Mouse (Mus musculus): ENCODE measurements around the gene Sptan1.
"Not testable (repeated sequence)": the region's sequence is repeated elsewhere in the genome, so short reads cannot be mapped to it uniquely, and the experiment has no call there.

The Sptan1 gene

DNA sequence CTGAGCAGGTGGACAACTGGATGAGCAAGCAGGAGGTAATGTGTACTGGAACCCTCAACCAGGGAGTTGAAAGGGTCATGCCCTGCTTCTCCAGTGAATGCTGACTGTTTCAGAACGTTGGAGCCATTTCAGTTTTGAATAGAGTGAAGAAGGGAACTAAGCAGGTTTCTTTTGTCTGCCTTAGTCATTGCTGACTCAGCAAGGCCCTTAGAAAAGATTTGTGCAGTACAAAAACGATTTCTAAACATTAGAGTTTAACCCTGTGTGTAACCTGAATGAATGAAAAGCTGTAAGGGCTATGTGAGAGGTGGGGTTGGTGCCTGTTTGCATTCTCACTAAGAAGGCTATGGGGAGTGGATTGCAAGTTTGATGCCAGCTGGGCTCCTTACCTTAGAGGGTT is 26.6 kb downstream of the Sptan1 start:
- DNase-seq (ENCODE audit: extremely low spot score, low read depth, low spot score): no peak

- no peak for DNase-seq (ENCODE audit: extremely low spot score, low read depth, low spot score)
Observed at GRCm38 (mm10) chr2:30009101-30009500, 43.7 kb downstream of the Sptan1 start.

GRCm38 (mm10) chr2:30010840-30011281 is 45.5 kb downstream of the Sptan1 start:
- DNase-seq (ENCODE audit: extremely low spot score, low read depth, low spot score): no peak

GRCm38 (mm10) chr2:30014326-30014966 is 49.1 kb downstream of the Sptan1 start:
- DNase-seq (ENCODE audit: extremely low spot score, low read depth, low spot score): no peak

DNA sequence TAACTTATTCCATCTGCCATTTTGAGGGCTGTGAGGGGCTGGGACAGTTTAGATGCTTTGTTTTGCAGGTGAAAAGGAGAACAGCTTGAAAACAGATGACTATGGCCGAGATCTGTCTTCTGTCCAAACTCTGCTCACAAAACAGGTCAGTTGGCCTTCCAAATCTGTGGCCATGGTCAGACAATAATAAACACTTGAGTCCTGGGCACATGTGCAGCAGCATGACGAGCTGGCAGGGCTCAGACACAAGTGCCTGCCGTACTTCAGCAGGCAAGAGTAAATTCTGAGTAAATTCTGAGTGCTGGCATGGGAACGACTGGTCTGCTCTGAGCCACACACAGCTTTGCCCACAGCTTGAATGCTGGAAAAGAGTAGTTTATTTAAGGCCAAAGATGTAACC is 60.1 kb downstream of the Sptan1 start:
- DNase-seq (ENCODE audit: extremely low spot score, low read depth, low spot score): no peak

DNA sequence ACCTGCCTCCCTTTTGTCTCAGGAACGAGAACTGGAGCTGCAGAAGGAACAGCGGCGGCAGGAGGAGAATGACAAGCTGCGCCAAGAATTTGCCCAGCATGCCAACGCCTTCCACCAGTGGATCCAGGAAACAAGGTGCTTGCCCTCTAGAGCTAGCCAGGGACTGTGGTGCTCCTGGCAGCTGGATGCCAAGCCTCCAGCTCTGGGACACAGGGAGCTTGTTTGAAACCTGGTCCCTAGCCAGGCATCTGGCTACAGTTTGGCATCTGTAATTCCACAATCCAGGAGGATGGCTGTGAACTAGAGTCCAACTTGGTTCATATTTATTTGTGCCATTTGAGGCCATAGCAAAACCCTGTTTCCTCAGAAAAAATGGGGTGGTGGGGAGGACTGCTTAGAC is 61.6 kb downstream of the Sptan1 start:
- no peak for DNase-seq (ENCODE audit: extremely low spot score, low read depth, low spot score)

GRCm38 (mm10) chr2:30032244-30032846 is 67.0 kb downstream of the Sptan1 start:
- no peak for DNase-seq (ENCODE audit: extremely low spot score, low read depth, low spot score)

- DNase-seq (ENCODE audit: extremely low spot score, low read depth, low spot score): no peak
Observed at GRCm38 (mm10) chr2:30032957-30033356, 67.6 kb downstream of the Sptan1 start.

- DNase-seq (ENCODE audit: extremely low spot score, low read depth, low spot score): no peak
Observed at GRCm38 (mm10) chr2:30037762-30038161, 72.4 kb downstream of the Sptan1 start.

GRCm38 (mm10) chr2:30038370-30038769 is 73.0 kb downstream of the Sptan1 start:
- DNase-seq (ENCODE audit: extremely low spot score, low read depth, low spot score): no peak

DNA sequence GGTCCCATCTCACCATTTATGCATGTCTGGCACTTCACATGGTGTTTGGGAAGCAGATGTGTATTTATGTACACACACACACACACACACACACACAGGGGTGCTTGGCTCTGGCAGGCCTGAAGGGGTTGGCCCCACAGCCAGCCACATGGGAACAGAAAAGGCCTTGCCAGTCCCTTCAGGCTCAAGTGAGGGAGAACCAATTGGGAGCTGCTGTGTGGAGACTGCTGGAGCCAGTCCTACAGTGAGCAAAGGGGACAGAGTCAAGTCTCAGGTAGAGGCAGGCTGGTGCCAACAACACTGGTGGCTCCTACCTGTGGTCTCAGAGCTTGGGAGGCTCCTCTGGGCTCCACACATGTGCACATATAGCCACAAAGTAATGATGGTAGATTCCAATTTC is 74.3 kb downstream of the Sptan1 start:
- DNase-seq (ENCODE audit: extremely low spot score, low read depth, low spot score): no peak

GRCm38 (mm10) chr2:30042445-30042844 is 77.1 kb downstream of the Sptan1 start:
- DNase-seq (ENCODE audit: extremely low spot score, low read depth, low spot score): no peak

GRCm38 (mm10) chr2:30044550-30044949 is 79.2 kb downstream of the Sptan1 start:
- no peak for DNase-seq (ENCODE audit: extremely low spot score, low read depth, low spot score)

- no peak for DNase-seq (ENCODE audit: extremely low spot score, low read depth, low spot score)
Observed at GRCm38 (mm10) chr2:30047127-30047526, 81.8 kb downstream of the Sptan1 start.

DNA sequence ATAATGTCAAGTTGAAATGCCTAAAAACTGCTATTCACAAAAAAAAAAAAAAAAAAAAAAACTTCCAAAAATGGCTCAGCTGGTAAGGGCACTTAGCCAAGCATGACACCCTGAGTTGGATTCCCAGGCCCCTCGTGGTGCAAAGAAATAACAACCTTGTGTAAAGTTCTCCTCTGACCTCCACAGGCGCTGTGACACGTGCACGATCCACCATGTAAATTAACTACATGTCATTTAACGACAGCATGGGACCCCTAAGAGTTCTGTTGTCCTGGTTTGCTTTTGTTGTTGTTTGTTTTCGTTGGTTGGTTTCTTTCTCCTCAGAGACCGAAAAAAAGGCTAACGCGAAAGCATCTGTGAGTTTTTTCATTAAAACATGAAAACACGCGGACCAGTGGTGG is 82.7 kb downstream of the Sptan1 start:
- no peak for DNase-seq (ENCODE audit: extremely low spot score, low read depth, low spot score)

DNA sequence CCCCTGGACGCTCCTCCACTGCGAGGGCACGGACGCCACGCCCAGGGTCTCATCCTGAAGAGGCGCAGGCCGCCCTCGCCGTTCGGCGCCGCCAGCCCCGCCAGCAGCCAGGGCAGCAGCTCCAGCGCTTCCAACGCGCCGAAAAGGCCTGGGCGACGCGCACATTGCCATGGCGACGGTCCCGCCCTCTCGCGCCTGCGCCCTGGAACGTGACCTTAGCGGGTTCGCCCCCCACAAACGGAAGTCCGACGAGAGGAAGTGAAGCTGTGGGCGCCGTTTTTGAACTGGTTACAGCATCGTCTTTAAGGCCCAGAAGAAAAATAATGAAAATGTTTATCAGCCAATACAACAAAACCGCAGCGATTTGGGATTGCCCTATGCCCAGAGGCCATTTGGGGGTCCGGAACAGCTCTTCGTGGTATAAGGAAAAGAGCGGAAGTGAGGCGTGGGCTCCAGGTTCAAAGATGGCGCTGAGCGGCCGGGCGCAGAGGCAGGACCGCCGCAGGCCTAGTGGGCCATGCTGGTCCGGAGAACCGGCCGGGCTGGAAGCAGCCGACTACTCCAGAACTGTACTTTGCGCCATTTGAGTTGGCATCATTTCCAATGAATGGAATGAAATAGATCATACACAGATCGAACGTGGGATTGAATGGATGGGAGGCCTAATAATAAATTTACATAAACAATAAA is 83.5 kb downstream of the Sptan1 start, which contains the start of gene Wdr34:
Wdr34 (minus strand) TSS at position 183 of the 690 bp plus-strand sequence.
- no peak for DNase-seq (ENCODE audit: extremely low spot score, low read depth, low spot score)

GRCm38 (mm10) chr2:30049831-30050230 is 84.5 kb downstream of the Sptan1 start:
- DNase-seq (ENCODE audit: extremely low spot score, low read depth, low spot score): no peak

- DNase-seq (ENCODE audit: extremely low spot score, low read depth, low spot score): no peak
Observed at GRCm38 (mm10) chr2:30051992-30052761, 86.8 kb downstream of the Sptan1 start.

DNA sequence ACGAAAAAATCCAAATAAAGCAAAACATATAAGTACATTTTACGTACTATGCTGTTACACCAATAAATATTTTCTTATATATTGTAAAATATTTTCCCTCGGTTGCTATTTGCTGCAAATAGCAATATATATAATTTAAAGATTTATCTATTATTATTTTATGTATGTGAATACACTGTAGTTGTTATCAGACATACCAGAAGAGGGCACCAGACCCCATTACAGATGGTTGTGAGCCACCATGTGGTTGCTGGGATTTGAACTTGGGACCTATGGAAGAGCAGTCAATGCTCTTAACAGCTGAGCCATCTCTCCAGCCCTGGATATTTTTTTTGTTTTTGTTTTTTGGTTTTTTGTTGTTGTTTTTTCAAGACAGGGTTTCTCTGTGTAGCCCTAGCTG is 90.0 kb downstream of the Sptan1 start:
- DNase-seq (ENCODE audit: extremely low spot score, low read depth, low spot score): not testable (repeated sequence)

DNA sequence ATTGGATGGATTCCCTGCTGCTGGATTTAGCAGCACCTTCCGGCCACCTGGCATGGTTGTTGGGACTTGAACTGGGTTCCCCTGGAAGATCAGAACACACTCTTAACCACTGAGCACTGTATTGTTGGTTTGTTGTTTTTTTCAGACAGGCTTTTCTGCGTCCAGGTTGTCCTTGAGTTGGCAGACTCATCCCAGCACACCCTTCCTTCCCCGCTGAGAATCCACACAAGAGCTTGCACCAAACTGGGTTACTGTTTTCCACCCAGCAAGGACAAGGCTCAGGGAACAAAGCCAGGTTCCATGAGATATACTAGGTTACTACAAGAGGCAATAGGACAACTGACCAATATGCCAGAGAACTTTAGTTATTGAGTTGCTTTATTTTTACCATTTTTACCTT is 91.4 kb downstream of the Sptan1 start:
- DNase-seq (ENCODE audit: extremely low spot score, low read depth, low spot score): no peak

GRCm38 (mm10) chr2:30057223-30057904 is 92.0 kb downstream of the Sptan1 start, which contains the start of gene Set:
Gene Set, plus strand, starts transcription at chr2:30057378.
- DNase-seq (ENCODE audit: extremely low spot score, low read depth, low spot score): no peak
